Mouse (Mus musculus): ENCODE results near the gene Pbld2. TPM values are rescaled to one million over a fixed set of nuclear protein-coding genes. Genes with fewer than 3 reads are reported as not detected.

Pbld2 gene
- polyA plus RNA-seq, 1 experiment from 2014 or later = 1.1 TPM

DNA sequence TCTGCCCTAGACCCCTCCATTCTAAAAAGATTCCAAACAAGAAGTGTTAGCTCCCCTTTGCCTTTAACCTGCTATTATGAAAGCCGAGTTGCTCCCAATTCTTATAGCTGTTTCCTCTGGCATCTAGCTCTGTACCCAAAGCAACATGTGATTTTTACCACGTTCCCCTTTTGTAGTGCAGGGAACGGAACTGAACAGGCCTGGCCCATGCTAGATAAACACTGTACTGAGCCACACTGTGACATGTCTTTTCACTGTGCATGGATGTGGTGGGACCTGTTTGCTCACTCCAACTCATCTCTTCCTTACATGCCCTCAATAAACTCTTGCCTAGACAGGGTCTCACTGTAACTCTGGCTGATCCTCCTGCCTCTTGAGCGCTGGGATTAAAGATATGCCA is 13.8 kb upstream of the Pbld2 start:
- Histone ChIP-seq H3K27ac (replicated peaks) (no peak overlapping the region), H3K4me1 (no peaks in the 10 kb centered on the region), H3K4me3 (no peak overlapping the region), H3K4me2 (replicated peaks) (no peak overlapping the region), H3K9ac (replicated peaks) (no peak overlapping the region), H3K27me3 (no peaks in the 10 kb centered on the region), H3K9me3 (no peaks in the 10 kb centered on the region), H3K36me3 (peaks cover 89% of the 10 kb centered on the region)
- WGBS = 82% methylated on average over 4 of the region's 4 CpGs
- no peak for ATAC-seq (replicated peaks)

DNA sequence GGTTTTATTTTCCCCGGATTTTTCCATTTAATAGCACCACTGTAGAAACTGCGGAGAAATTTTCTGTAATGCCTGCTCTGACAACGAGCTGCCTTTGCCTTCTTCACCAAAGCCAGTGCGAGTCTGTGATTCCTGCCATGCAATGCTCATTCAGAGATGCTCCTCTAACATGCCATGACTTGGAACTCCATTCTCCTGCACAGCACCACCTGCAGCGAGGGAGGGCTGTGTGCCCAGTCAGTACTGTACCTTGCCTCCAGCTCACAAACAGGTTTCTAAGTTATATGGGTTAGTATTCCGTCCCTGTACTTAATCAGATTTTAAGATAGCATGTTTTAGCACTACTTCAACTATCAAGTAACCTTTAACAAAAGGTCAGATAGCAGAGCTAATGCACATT is 12.6 kb upstream of the Pbld2 start:
- Histone ChIP-seq H3K9ac (replicated peaks) (no peak overlapping the region), H3K4me1 (no peaks in the 10 kb centered on the region), H3K27ac (replicated peaks) (no peak overlapping the region), H3K4me3 (no peak overlapping the region), H3K4me2 (replicated peaks) (no peak overlapping the region), H3K9me3 (no peaks in the 10 kb centered on the region), H3K27me3 (no peaks in the 10 kb centered on the region), H3K36me3 (peaks cover 93% of the 10 kb centered on the region)
- no peak for ATAC-seq (replicated peaks)
- 88% methylated on average over 6 of the region's 6 CpGs for WGBS

DNA sequence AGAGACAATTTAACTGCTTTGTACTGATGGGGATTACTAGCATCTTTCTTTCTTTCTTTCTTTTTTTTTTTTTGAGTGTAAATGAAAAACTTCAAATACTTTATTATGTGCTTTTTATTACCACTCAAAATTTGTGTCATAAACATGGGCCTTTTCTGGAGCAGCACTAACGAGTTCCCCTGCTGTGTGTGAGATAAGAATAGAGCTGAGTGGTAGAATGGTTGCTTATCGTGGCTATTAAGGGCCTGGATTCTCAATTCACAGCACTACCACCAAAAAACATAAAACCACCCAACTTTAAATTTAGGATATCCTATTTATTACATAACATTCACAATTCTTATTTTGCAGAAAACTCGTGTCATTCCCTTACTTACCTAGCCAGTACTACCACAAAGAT is 10.6 kb upstream of the Pbld2 start:
- H3K36me3 ChIP-seq = peaks cover 88% of the 10 kb centered on the region
- H3K27ac ChIP-seq (replicated peaks) = no peak overlapping the region
- no peak overlapping the region for H3K4me3 ChIP-seq
- no peak overlapping the region for H3K9ac ChIP-seq (replicated peaks)
- WGBS = 64% methylated on average over 3 of the region's 3 CpGs
- H3K27me3 ChIP-seq = no peaks in the 10 kb centered on the region
- no peaks in the 10 kb centered on the region for H3K9me3 ChIP-seq
- peaks cover 4% of the 10 kb centered on the region for H3K4me1 ChIP-seq
- H3K4me2 ChIP-seq (replicated peaks) = no peak overlapping the region
- ATAC-seq (replicated peaks) = no peak

DNA sequence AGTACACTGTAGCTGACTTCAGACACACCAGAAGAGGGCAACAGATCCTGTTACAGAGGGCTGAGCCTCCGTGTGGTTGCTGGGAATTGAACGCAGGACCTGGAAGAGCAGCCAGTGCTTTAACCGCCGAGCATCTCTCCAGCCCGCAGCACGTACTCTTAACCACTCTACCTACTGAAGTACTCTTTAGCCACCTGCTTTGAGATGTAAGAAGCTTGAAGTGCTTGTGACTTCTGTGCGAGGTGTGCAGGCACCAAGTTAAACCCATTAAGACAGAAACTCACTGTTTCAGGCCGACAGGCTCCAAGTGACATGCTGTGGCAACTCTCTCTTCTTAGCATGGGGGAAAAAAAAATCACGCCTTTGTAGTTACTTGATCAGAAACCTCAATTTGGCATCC is 9.9 kb upstream of the Pbld2 start:
- Histone ChIP-seq H3K9me3 (no peaks in the 10 kb centered on the region), H3K27me3 (no peaks in the 10 kb centered on the region), H3K4me1 (peaks cover 10% of the 10 kb centered on the region), H3K4me3 (no peak overlapping the region), H3K27ac (replicated peaks) (no peak overlapping the region), H3K4me2 (replicated peaks) (no peak overlapping the region), H3K9ac (replicated peaks) (no peak overlapping the region), H3K36me3 (peaks cover 83% of the 10 kb centered on the region)
- WGBS = 82% methylated on average over 9 of the region's 9 CpGs
- no peak for ATAC-seq (replicated peaks)

DNA sequence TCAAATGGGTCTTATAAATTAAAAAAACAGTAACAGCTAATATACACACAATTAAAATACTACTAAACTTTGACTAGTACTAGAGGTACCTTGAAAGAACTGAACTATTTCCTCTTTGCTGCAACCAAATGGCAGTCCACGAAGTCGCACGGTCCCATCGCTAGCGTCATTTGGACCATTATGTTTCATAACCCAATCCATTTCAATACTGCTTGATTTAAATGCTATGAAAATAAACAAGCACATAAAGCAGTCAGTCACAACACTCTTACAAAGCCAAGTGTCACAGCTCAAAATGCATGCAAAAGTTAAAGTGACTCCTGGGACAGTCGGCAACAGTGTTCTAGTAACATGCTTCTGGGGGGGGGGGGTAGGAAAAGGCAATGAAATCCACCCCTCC is 4.8 kb upstream of the Pbld2 start:
- Histone ChIP-seq H3K27ac (replicated peaks) (no peak overlapping the region), H3K9ac (replicated peaks) (no peak overlapping the region), H3K4me1 (peaks cover 42% of the 10 kb centered on the region), H3K36me3 (peaks cover 35% of the 10 kb centered on the region), H3K4me3 (no peak overlapping the region), H3K4me2 (replicated peaks) (no peak overlapping the region), H3K27me3 (no peaks in the 10 kb centered on the region), H3K9me3 (no peaks in the 10 kb centered on the region)
- WGBS = 79% methylated on average over 6 of the region's 6 CpGs
- ATAC-seq (replicated peaks) = no peak

DNA sequence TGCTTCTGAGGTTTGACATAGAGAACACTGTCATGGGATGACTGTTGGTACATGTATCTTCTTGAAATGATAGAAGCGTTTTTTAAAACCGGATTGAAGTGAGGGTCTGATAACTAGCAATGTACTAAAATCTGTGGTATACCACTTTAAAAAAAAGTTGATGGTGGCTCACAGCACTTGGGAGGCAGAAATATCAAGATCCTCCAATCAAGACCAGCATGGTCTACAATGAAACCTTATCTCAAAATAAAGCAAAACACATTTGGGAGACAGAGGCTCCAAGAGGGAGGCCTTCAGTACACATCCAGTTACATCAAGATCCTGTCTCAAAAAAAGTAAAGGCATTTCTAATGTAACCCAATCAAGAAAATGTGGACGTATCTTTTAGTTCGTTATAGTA is 2.4 kb upstream of the Pbld2 start:
- Histone ChIP-seq H3K27me3 (no peaks in the 10 kb centered on the region), H3K4me1 (peaks cover 60% of the 10 kb centered on the region), H3K9me3 (no peaks in the 10 kb centered on the region), H3K36me3 (peaks cover 12% of the 10 kb centered on the region), H3K4me2 (replicated peaks) (peak overlapping the region; percentile 83), H3K9ac (replicated peaks) (peak overlapping the region; percentile 99), H3K27ac (replicated peaks) (peak overlapping the region; percentile 100; the same call in 1 of the 2 replicates), H3K4me3 (peak overlapping the region; percentile 85)
- WGBS = 28% methylated on average over 4 of the region's 4 CpGs
- ATAC-seq (replicated peaks) = no peak

DNA sequence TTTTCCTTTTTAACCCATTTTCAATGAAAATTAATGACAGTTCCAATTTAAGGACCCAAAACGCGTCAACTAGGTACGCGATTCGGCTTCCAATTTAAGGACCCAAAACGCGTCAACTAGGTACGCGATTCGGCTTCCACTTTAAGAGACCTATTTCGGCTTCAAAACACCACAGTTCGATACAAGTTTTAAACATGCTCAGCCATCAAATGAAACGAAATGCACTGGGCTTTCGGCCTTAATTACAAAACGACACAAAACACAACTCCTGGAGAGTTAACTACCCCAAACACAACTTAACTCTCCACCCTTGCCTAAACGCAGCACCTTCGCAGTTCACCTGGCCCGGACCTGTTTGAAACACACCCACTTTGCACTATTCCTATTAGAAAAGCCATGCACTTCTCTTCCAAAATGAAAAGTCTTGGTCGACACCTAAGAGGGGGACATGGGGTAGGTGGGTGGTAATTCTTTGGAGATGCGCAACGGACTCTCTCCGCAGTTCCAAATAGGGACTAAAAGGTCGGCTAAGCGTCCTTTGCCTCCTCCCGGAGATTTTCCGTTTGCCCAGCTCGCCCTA is 1.5 kb upstream of the Pbld2 start:
- no peak for ATAC-seq (replicated peaks)
- under 1% methylated on average over 27 of the region's 27 CpGs for WGBS
- no peaks in the 10 kb centered on the region for H3K27me3 ChIP-seq
- peaks cover 4% of the 10 kb centered on the region for H3K36me3 ChIP-seq
- peaks cover 68% of the 10 kb centered on the region for H3K4me1 ChIP-seq
- H3K27ac ChIP-seq (replicated peaks) = peak overlapping the region; percentile 100
- peak overlapping the region; percentile 83 for H3K4me2 ChIP-seq (replicated peaks)
- peak overlapping the region; percentile 85 for H3K4me3 ChIP-seq
- H3K9ac ChIP-seq (replicated peaks) = peak overlapping the region; percentile 99
- H3K9me3 ChIP-seq = no peaks in the 10 kb centered on the region

DNA sequence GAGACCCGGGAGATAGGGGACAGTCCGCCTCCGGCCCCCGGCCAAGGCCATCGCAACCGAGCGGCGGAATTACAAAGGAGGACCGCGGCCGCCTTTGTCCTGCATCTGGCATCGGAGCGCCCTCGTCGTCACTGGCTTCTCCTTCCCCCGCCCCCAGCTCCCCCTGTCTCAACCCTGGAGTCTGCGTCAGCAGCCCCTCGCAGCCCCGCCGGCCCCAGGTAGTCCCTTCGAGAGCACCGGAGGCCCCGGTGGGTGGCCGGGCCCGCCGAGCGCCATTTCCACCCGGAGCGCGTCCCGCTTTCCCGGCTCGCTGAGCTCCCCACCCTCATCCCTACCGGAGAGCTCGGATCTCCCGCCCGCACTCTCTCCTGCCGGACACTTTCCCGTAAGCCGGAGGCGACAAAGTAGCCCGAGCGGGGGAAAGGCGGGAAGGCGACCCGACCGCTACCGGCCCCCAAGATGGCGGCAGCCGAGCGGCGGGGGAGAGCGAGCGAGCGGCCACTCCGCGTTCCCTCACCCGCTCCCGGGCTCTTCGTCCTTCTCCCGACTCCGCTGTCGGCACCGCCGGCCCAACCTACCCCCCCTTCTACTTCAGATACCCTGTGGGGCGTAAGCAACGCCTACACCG is 880 bp upstream of the Pbld2 start:
- Histone ChIP-seq H3K4me3 (peak overlapping the region; percentile 85), H3K36me3 (no peaks in the 10 kb centered on the region), H3K4me2 (replicated peaks) (peak overlapping the region; percentile 83), H3K27me3 (no peaks in the 10 kb centered on the region), H3K27ac (replicated peaks) (peak overlapping the region; percentile 100), H3K4me1 (peaks cover 65% of the 10 kb centered on the region), H3K9ac (replicated peaks) (peak overlapping the region; percentile 99), H3K9me3 (no peaks in the 10 kb centered on the region)
- WGBS = under 1% methylated on average over 68 of the region's 68 CpGs
- peak; percentile 34 for ATAC-seq (replicated peaks)

DNA sequence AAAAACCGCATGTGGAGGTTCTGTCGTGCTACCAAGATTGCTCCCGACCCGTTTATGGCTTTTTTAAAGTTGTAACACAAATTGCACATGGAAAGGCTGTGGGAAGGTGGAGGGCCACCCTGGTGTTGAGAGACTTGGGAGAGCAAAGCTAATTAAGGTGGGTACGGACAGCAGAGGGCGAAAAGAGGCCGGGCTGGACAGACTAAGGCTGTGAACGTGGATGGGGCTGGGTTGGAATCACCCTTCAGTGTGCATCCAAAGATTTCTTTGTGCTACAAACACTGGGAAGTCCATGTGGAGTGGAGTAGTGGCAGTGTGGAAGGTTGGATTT is 430 bp downstream of the Pbld2 start:
- H3K27me3 ChIP-seq = no peaks in the 10 kb centered on the region
- peak overlapping the region; percentile 100 for H3K27ac ChIP-seq (replicated peaks)
- ATAC-seq (replicated peaks) = peak; percentile 18
- H3K4me3 ChIP-seq = peak overlapping the region; percentile 85
- peak overlapping the region; percentile 99 for H3K9ac ChIP-seq (replicated peaks)
- H3K4me1 ChIP-seq = peaks cover 54% of the 10 kb centered on the region
- H3K9me3 ChIP-seq = no peaks in the 10 kb centered on the region
- peak overlapping the region; percentile 59 for H3K4me2 ChIP-seq (replicated peaks)
- no peaks in the 10 kb centered on the region for H3K36me3 ChIP-seq
- under 1% methylated on average over 8 of the region's 8 CpGs for WGBS

DNA sequence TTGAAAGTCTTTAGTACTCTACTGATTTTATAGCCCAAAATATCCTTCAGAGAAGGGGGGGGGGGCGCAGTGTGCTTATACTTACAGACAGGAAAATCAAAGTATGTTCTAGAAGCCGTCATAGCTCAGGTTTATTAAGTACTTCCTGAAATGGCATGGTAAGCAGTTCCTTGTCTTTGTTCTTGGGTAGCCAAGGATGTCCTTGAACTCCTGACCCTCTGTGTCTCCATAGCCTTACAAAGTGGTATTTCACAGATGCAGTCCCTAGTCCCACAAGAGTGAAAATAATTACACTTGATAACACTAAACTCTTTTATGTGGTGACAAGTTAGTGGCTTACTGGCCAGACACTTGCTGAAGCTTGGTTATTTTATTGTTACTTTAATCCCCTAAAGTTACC is 901 bp downstream of the Pbld2 start:
- Histone ChIP-seq H3K4me1 (peaks cover 49% of the 10 kb centered on the region), H3K36me3 (no peaks in the 10 kb centered on the region), H3K27me3 (no peaks in the 10 kb centered on the region), H3K4me3 (peak overlapping the region; percentile 85), H3K4me2 (replicated peaks) (peak overlapping the region; percentile 59), H3K9me3 (no peaks in the 10 kb centered on the region), H3K9ac (replicated peaks) (peak overlapping the region; percentile 99), H3K27ac (replicated peaks) (peak overlapping the region; percentile 100)
- WGBS = 14% methylated on average over 2 of the region's 2 CpGs
- no peak for ATAC-seq (replicated peaks)

DNA sequence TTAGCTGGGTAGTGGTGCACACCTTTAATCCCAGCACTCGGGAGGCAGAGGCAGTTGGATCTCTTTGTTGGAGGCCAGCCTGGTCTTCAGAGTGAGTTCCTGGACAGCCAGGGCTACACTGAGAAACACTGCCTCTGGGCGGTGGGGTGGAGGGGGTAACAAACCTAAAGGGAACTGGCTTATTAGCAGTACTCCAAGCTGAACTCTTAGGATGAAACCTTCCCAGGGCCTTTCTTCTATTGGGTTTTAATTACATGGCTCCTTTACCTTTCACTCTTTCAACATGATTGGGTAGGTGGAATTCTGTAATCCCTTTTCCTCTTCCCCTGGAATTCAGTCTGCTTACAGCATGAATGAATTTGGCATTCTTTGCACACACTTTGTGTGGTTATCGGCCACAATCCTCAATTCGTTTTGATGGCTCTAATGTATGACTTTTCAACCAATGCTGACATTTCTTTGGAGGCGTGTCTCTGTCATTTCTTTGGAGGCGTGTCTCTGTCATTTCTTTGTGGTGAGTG is 1.4 kb downstream of the Pbld2 start:
- 2% methylated on average over 6 of the region's 6 CpGs for WGBS
- Histone ChIP-seq H3K9ac (replicated peaks) (peak overlapping the region; percentile 10; the same call in 1 of the 2 replicates), H3K4me2 (replicated peaks) (peak overlapping the region; percentile 59), H3K36me3 (no peaks in the 10 kb centered on the region), H3K9me3 (no peaks in the 10 kb centered on the region), H3K27ac (replicated peaks) (peak overlapping the region; percentile 100), H3K4me3 (peak overlapping the region; percentile 85), H3K27me3 (no peaks in the 10 kb centered on the region), H3K4me1 (peaks cover 44% of the 10 kb centered on the region)
- no peak for ATAC-seq (replicated peaks)

DNA sequence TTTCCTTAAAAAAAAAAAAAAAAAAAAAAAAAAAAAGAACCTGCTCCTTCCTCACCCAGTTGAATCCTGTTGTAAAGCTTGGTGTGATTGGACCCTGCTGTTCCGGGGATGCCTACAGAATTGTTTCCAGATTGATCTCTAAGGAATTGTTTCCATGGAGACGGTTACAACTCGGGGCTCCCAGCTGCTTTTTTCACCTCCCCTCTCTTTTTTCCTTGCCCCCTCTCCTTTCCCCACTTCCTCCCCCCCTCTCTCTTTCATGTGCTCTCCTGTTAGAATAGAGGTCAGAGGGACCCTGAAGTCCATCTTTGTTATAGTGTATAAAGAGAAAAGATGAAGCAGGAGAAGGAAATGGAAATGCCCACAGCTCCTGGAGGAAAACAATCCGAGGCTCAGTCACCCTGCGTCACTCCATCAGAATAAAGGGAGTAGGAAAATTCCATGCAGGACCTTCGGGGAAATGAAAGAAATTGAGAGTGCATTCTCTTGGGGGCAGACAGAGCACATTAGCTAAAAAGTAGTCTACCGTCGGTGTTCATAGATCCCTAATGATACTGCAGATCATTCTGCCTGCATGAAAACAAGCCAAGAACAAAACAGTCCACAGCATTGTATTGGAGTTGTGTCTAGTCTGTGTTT is 2.2 kb downstream of the Pbld2 start:
- Histone ChIP-seq H3K36me3 (no peaks in the 10 kb centered on the region), H3K27ac (replicated peaks) (peak overlapping the region; percentile 100), H3K9me3 (no peaks in the 10 kb centered on the region), H3K27me3 (no peaks in the 10 kb centered on the region), H3K4me3 (peak overlapping the region; percentile 85; the same call in 1 of the 2 replicates), H3K9ac (replicated peaks) (peak overlapping the region; percentile 17; the same call in 1 of the 2 replicates), H3K4me2 (replicated peaks) (peak overlapping the region; percentile 59), H3K4me1 (peaks cover 36% of the 10 kb centered on the region)
- WGBS = 3% methylated on average over 8 of the region's 8 CpGs
- no peak for ATAC-seq (replicated peaks)
